Mouse (Mus musculus) gastrocnemius, postnatal 10 days (tissue): ENCODE measurements at regions not wholly inside any gene's neighbourhood (a gene's known extent, or its start where the extent isn't known, plus 50 kb on each side); places are given as distances from the start of the nearest gene placed in this dataset.

Experiments
- DNase-seq: peaks from one replicate; pipeline ENCODE4 v3.0.0; 2021; ENCODE audit warnings: mixed read lengths

- no peak for DNase-seq
Measured at GRCm38 (mm10) chr11:39733434-39734076, 961.4 kb downstream of the Mat2b start.

GRCm38 (mm10) chr11:39723621-39724020 is 971.4 kb downstream of the Mat2b start:
- no peak for DNase-seq

- DNase-seq: no peak
Measured at GRCm38 (mm10) chr11:39678521-39678920, 1016.5 kb downstream of the Mat2b start.

GRCm38 (mm10) chr11:39653595-39653994 is 1041.4 kb downstream of the Mat2b start:
- no peak for DNase-seq

GRCm38 (mm10) chr11:39619356-39619755 is 1075.6 kb downstream of the Mat2b start:
- no peak for DNase-seq

- DNase-seq: no peak
Measured at GRCm38 (mm10) chr11:39615843-39616242, 1079.2 kb downstream of the Mat2b start.

GRCm38 (mm10) chr11:39596479-39596878 is 1098.5 kb downstream of the Mat2b start:
- no peak for DNase-seq

- peak; percentile 18 for DNase-seq
Measured at GRCm38 (mm10) chr11:39588641-39589385, 1106.2 kb downstream of the Mat2b start.

GRCm38 (mm10) chr11:39558287-39558686 is 1136.7 kb downstream of the Mat2b start:
- no peak for DNase-seq

GRCm38 (mm10) chr11:39550066-39550465 is 1144.9 kb downstream of the Mat2b start:
- DNase-seq: no peak

- no peak for DNase-seq
Measured at GRCm38 (mm10) chr11:39524866-39525649, 1169.9 kb downstream of the Mat2b start.

GRCm38 (mm10) chr11:39495253-39495652 is 1199.8 kb downstream of the Mat2b start:
- no peak for DNase-seq

- DNase-seq: no peak
Measured at GRCm38 (mm10) chr11:39477136-39477535, 1217.9 kb downstream of the Mat2b start.

GRCm38 (mm10) chr11:39453329-39453952 is 1241.6 kb downstream of the Mat2b start:
- DNase-seq: no peak

- DNase-seq: no peak
Measured at GRCm38 (mm10) chr11:39446374-39446773, 1248.6 kb downstream of the Mat2b start.

- DNase-seq: no peak
Measured at GRCm38 (mm10) chr11:39411691-39412090, 1283.3 kb downstream of the Mat2b start.

- DNase-seq: no peak
Measured at GRCm38 (mm10) chr11:39411182-39411581, 1283.8 kb downstream of the Mat2b start.

- DNase-seq: no peak
Measured at GRCm38 (mm10) chr11:39364827-39365226, 1330.2 kb downstream of the Mat2b start.

GRCm38 (mm10) chr11:39350616-39351015 is 1344.4 kb downstream of the Mat2b start:
- no peak for DNase-seq
